ENCODE assay signal across 8 mouse cellular contexts in the genomic region with DNA sequence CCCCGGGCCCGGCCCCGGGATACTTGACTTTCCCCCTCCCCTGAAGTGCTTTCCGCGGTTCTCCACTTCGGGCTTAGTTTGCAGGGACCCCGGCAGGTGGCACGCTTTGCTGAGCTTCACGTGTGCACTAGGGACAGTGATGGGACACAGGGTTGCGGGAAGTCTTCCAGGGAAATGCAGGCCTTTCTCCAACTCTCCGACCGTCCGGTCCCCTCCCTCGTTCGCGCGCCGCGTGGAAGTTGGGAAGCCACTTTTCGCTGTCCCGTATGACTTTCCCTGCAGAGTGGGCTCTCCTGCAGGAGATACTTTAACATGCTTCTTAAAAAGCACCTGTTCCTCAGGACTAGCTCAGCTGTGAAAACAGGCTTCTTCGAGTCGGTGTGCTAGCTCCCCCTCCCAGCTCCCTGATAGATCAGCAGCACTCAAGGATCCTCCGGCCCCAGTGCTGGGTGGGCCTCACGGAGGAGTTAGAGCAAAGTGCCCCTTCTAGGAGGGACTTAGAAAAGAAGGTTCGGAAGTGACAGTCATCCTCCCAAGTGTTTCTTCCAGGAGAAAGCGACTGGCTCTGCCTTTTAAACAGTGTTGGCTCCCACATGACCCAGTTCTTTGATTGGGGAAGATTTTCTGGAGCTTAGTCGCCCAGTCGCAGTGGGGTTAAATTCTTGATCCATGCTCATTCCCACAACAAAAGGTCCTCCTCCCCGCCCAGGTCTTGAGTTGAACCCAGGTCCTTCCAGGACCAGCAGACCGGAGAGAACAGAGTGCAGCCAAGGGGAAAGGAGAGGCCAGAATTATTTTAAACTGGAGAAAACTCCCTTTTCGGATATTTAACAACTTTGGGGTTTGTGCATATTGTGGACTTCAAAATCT. TPM values are rescaled to one million over a fixed set of nuclear protein-coding genes. Genes with fewer than 3 reads are reported as not detected.
DNase-seq lines count a peak whose midpoint lies in the region; ATAC-seq and TF ChIP-seq lines count a peak whose summit lies in the region.

No protein-coding gene starts in this region.

- no peak for TF ChIP-seq POLR2A in heart, adult 2 months (IDR thresholded peaks at IDR 0.05; ENCODE audit: insufficient read depth, low read depth, low read length)
- TF ChIP-seq POLR2A in myocyte (IDR thresholded peaks at IDR 0.05; ENCODE audit: insufficient read length, low read depth) = no peak

- WGBS in heart, adult 2 months = 12% methylated on average over 32 of the region's 32 CpGs
- WGBS in hindbrain, embryonic 10.5 days = 2% methylated on average over 32 of the region's 32 CpGs
- WGBS in limb, embryonic 12.5 days = 3% methylated on average over 32 of the region's 32 CpGs

- no peaks in the 10 kb centered on the region for H3K27me3 ChIP-seq in heart, adult 2 months (ENCODE audit: control insufficient read depth, insufficient read depth, low read length)
- H3K27me3 ChIP-seq in hindbrain, embryonic 10.5 days (ENCODE audit: insufficient read depth, poor library complexity, severe bottlenecking) = peaks cover 28% of the 10 kb centered on the region
- H3K27me3 ChIP-seq in limb, embryonic 12.5 days = peaks cover 30% of the 10 kb centered on the region
- no peaks in the 10 kb centered on the region for H3K27me3 ChIP-seq in myocyte (ENCODE audit: control insufficient read depth, insufficient read depth, insufficient read length)

- peak; percentile 23; the same call in 1 of the 2 replicates for TF ChIP-seq CTCF in heart, adult 2 months (IDR thresholded peaks at IDR 0.05)

- H3K36me3 ChIP-seq in heart, adult 2 months (ENCODE audit: control insufficient read depth, insufficient read depth, low read length) = peaks cover 4% of the 10 kb centered on the region
- H3K36me3 ChIP-seq in hindbrain, embryonic 10.5 days = no peaks in the 10 kb centered on the region
- no peaks in the 10 kb centered on the region for H3K36me3 ChIP-seq in limb, embryonic 12.5 days
- H3K36me3 ChIP-seq in myocyte (ENCODE audit: control insufficient read depth, insufficient read depth) = peaks cover 16% of the 10 kb centered on the region

- ATAC-seq in limb, embryonic 12.5 days (ENCODE audit: insufficient number of reproducible peaks, insufficient read depth, low FRiP score, low TSS enrichment, low read depth) = no peak

- no peak for TF ChIP-seq EP300 in heart, adult 2 months (IDR thresholded peaks at IDR 0.05; ENCODE audit: insufficient read depth, low read depth, low read length)

- peak overlapping the region; percentile 87 for H3K9ac ChIP-seq in heart, adult 2 months (ENCODE audit: low read depth, low read length)
- H3K9ac ChIP-seq in limb, embryonic 12.5 days (replicated peaks) = peak overlapping the region; percentile 62

- peaks cover 9% of the 10 kb centered on the region for H3K4me1 ChIP-seq in heart, adult 2 months (ENCODE audit: control insufficient read depth, insufficient read depth, low read length)
- peaks cover 29% of the 10 kb centered on the region for H3K4me1 ChIP-seq in hindbrain, embryonic 10.5 days (replicated peaks)
- H3K4me1 ChIP-seq in limb, embryonic 12.5 days (replicated peaks) = peaks cover 12% of the 10 kb centered on the region

- peak overlapping the region; percentile 85 for H3K4me3 ChIP-seq in heart, adult 2 months
- peak overlapping the region; percentile 88 for H3K4me3 ChIP-seq in hindbrain, embryonic 10.5 days
- H3K4me3 ChIP-seq in limb, embryonic 12.5 days (replicated peaks) = peak overlapping the region; percentile 72
- H3K4me3 ChIP-seq in myocyte = peak overlapping the region; percentile 85

- peak in 1 of 2 experiments; percentile 50 for DNase-seq in heart, adult 2 months
- DNase-seq in heart, adult 9 months (ENCODE audit: low spot score in 2 of 2) = no peak
- DNase-seq in T-cell, adult 2 months (ENCODE audit: low spot score) = peak; percentile 30
- peak; percentile 70 for DNase-seq in embryo, embryonic 9.5 days (ENCODE audit: extremely low spot score)
- DNase-seq in hindbrain, embryonic 10.5 days (ENCODE audit: low spot score) = no peak
- DNase-seq in c-Kit-positive CD71-positive TER-119-positive erythroid progenitor cells, embryonic 14.5 days (ENCODE audit: low spot score) = no peak

- H3ac ChIP-seq in myocyte (ENCODE audit: control insufficient read depth, insufficient read length) = peak overlapping the region; percentile 63

- peaks cover 2% of the 10 kb centered on the region; the same call in 1 of the 2 replicates for H3K79me2 ChIP-seq in heart, adult 2 months (replicated peaks; ENCODE audit: control insufficient read depth, insufficient read depth, low read length)
- H3K79me2 ChIP-seq in myocyte (ENCODE audit: control insufficient read depth, insufficient read depth) = peaks cover 43% of the 10 kb centered on the region

- H3K9me3 ChIP-seq in hindbrain, embryonic 10.5 days = no peaks in the 10 kb centered on the region
- H3K9me3 ChIP-seq in limb, embryonic 12.5 days = no peaks in the 10 kb centered on the region

- H3K4me2 ChIP-seq in limb, embryonic 12.5 days = peak overlapping the region; percentile 75
- H3K4me2 ChIP-seq in myocyte (ENCODE audit: low read depth) = peak overlapping the region; percentile 95

- peak overlapping the region; percentile 88 for H3K27ac ChIP-seq in heart, adult 2 months
- peak overlapping the region; percentile 92 for H3K27ac ChIP-seq in hindbrain, embryonic 10.5 days
- no peak overlapping the region for H3K27ac ChIP-seq in limb, embryonic 12.5 days

- intact Hi-C loops in heart, adult 2 months (cut with DNase I) = loop anchor here (2.0 kb wide), 3 partner anchors 25 to 115 kb away; no protein-coding TSS in a partner anchor

TF ChIP-seq in myocyte, 11 proteins besides CTCF, POLR2A, EP300 and RAD21:
- TF ChIP-seq E2F4 (IDR thresholded peaks at IDR 0.05; ENCODE audit: insufficient read depth) (no peak), POLR2AphosphoS2 (IDR thresholded peaks at IDR 0.05; ENCODE audit: insufficient read length, low read depth) (no peak), CEBPB (IDR thresholded peaks at IDR 0.05; ENCODE audit: insufficient read depth, poor library complexity, severe bottlenecking) (no peak), USF1 (IDR thresholded peaks at IDR 0.05; ENCODE audit: low read depth) (no peak), MYOD1 (IDR thresholded peaks at IDR 0.05; ENCODE audit: control insufficient read depth in 1 of 3, insufficient read length in 2 of 3, low read depth in 2 of 3) (peak in 1 of 3 experiments; percentile 35), MYOG (IDR thresholded peaks at IDR 0.05; ENCODE audit: control insufficient read depth in 1 of 3, insufficient read depth in 1 of 3, insufficient read length in 2 of 3, low read depth in 2 of 3) (peak in 1 of 3 experiments; percentile 10)

RNA-seq across cellular contexts. Expression of a gene that starts 42.4 kb away (rescaled TPM):
- total RNA-seq in heart, adult 2 months (2021) = 10 to 100 TPM; 45.3 to 65.8 TPM
- polyA plus RNA-seq in heart, adult 2 months (2012; rRNA removed) = 31.8 and 58.9 TPM in 2 replicates
- polyA plus RNA-seq in hindbrain, embryonic 10.5 days (2016; fragmentation: Nextera tagmentation; extraction: Ambion mirVana) = 19.5 and 28.0 TPM in 2 replicates
- 30.0 and 32.7 TPM in 2 replicates for polyA plus RNA-seq in limb, embryonic 12.5 days (2016; fragmentation: Nextera tagmentation; extraction: Ambion mirVana)
- 50.4 TPM for polyA plus RNA-seq in myocyte (2012; fragmentation: generic; extraction: Trizol)

Comparison
In these comparisons a context has a peak if more than half of its experiments do, and no peak if none do; other contexts are left out.
1. DNase-seq: peak in T-cell, adult 2 months (single experiment) and embryo, embryonic 9.5 days (single experiment); none in heart, adult 9 months (0 of 2), hindbrain, embryonic 10.5 days (single experiment) and c-Kit-positive CD71-positive TER-119-positive erythroid progenitor cells, embryonic 14.5 days (single experiment).
2. Peak in every context shown above with its lines, with median percentiles within 50 percentile points of each other: H3K4me3 ChIP-seq.